Mouse (Mus musculus) stomach, postnatal 0 days (tissue): ENCODE results near the gene Frrs1l.

Experiments
- CTCF ChIP-seq: IDR thresholded peaks from 2 replicates; pipeline ENCODE4 v1.5.1; 2016; ENCODE audit warnings: antibody characterized with exemption, low read depth, mild to moderate bottlenecking, moderate library complexity
- EP300 ChIP-seq: optimal IDR thresholded peaks from 2 replicates; pipeline ENCODE3; 2016; ENCODE audit warnings: antibody characterized with exemption

DNA sequence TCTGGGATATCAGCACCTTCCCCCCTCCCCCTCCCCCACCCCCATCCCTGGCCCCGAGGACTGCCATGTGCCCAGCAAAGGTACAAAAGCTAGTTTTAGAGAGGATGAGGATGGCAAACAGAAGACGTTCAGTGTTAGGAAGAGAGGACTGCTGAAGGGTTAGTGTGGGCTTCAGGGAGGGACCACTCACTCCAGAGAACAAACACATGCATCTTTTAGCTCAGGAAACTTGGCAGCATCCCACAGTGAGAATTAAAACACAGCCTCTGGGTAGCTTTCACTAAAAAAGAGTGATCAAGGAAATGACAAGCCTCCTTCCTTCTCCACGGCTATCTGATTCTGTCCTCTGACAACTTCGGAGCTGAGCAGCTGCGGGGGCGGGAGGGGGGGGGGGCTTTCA, 20.7 kb upstream of the Frrs1l start:
- TF ChIP-seq CTCF (no peak), EP300 (no peak)
